Mouse (Mus musculus): ENCODE data around the gene Ppp1r36. TPM values are rescaled to one million over a fixed set of nuclear protein-coding genes. Genes with fewer than 3 reads are reported as not detected.

Ppp1r36 gene
- total and polyA plus RNA-seq, 3 experiments = not detected

DNA sequence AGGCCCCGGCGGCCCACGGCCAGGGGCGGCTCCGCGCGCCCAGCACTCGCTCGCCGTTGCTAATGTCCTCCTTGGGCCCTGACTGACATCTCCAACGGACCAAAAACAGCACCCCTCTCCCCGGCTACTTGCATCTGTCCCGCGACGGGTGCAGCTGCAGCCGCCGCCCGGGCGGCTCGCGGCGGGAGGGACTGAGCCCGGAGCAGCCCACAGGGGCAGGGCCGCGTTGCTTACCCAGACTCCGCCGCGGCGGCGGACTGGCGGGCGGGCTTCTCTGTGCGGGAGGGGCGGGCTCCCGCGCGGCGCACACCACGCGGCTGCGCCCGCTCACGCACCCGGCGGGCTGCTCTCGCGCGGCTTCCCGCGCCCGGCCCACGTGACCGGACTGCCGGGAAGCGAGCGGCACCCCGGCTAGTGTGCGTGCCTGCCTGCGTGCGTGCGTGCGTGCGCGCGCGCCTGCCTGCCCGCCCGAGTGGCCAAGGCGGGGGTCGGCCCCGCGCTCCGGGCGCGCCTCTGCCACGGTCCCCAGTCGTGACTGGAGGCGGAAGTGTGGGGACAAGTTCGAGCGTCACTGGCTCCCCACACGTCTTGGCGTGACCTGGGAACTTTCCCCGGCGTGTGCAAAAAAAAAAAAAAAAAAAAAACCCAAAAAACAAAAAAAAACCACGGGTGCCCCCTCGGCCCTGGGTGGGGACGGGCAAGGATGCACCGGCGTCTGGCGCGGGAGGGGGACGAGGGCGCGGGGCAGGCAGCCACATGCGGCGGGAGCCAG is 47.9 kb upstream of the Ppp1r36 start, which contains the start of gene Zbtb25 (continued):
- TF ChIP-seq RCOR1 (conservative IDR thresholded peaks at IDR 0.05; ENCODE audit: low read depth, low read length) = no peak
- TF ChIP-seq GABPA (IDR thresholded peaks at IDR 0.05; ENCODE audit: insufficient replicate concordance, low read depth, low read length) = no peak

DNA sequence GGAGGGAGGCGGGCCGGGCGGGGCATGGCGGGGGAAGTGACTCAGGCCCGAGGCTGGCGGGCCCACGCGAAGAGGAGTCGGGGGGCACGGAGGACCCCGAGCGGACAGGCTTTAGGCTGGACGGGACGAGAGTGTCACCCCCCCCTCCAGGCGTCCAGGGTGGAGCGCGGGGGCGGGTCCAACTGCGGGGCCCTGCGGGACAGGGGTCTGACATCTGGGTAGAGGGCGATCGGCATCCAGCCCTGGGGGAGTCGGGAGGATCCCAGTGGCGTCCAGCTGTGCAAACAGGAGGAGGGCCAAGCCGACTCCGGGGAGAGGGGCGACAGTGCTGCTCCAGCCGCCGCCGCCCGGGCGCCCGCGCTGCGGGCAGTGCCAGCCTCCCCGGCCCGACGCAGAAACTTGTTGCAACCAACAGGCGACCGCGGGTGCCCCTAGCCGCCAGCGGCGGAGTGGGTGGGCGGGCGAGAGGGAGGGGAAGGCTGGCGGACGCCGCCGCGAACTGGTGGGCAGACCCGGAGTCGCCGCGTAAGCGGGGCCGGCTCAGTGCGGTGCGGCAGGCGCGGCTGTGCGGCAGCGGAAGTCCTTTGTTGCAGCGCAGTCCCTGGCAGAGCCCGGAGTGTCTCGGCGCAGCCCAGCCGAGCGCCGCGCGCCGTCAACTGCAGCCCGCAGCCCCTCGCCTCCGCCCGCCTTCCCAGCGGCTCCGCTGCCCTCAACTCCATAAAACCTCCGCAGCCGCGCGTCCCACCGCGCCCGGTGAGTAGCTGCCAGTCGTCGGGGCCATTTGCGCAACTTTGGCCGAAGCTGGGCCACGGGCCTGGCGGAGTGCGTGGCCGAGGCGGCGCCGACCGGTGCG is 47.1 kb upstream of the Ppp1r36 start, which contains the start of gene Zbtb1:
Gene Zbtb1, plus strand, starts transcription at position 289 of the 853 bp plus-strand sequence.
- in situ Hi-C loops (cut with MboI; ENCODE audit: low pct_ligation_motif_present, low pct_unique_long_range_greater_than_20kb, low sequenced_read_pairs) (loop anchor here (5.0 to 10.0 kb wide), 3 partner anchors 37 to 225 kb away; no protein-coding TSS in a partner anchor), dilution Hi-C loops (cut with MboI; ENCODE audit: extremely low pct_ligation_motif_present, extremely low pct_unique_long_range_greater_than_20kb, low sequenced_read_pairs) (no loop called here)
- no peaks in the 10 kb centered on the region for H3K27me3 ChIP-seq (replicated peaks)
- H3K9me3 ChIP-seq (replicated peaks; ENCODE audit: low read length) = no peaks in the 10 kb centered on the region
- DNase-seq (ENCODE audit: extremely low read depth) = peak; percentile 54
- H3K4me1 ChIP-seq (ENCODE audit: control insufficient read depth in 1 of 2, insufficient read depth in 2 of 2) = peaks cover 0 to 50% of the 10 kb centered on the region in 2 experiments; a peak in 2 of 4 replicates
- H3K4me3 ChIP-seq (replicated peaks in 1 of 3; ENCODE audit: low read depth in 2 of 3, low read length in 2 of 3, poor library complexity in 1 of 3) = peak within 1 kb of the TSS; percentile 75 to 99 (median 77)
- H3K4me2 ChIP-seq (ENCODE audit: insufficient read depth, low read depth, poor library complexity, severe bottlenecking) = no peak within 1 kb of the TSS
- peak within 1 kb of the TSS; percentile 96 for H3K9ac ChIP-seq (ENCODE audit: insufficient read depth, low read depth)
- peak within 1 kb of the TSS; percentile 98 for H3K27ac ChIP-seq (ENCODE audit: insufficient read depth, low read depth)
- H3K79me2 ChIP-seq (replicated peaks; ENCODE audit: control insufficient read depth, extremely low read depth, insufficient read depth, poor library complexity, severe bottlenecking) = peaks cover 76% of the 10 kb centered on the region
- H3K36me3 ChIP-seq (replicated peaks in 1 of 2; ENCODE audit: control insufficient read depth in 1 of 2, insufficient read depth in 1 of 2, low read length in 1 of 2) = peaks cover 0 to 4% of the 10 kb centered on the region in 2 experiments
- TF ChIP-seq NRF1 (IDR thresholded peaks at IDR 0.05; ENCODE audit: low read depth, low read length) (peak; percentile 47; the same call in 1 of the 2 replicates), JUN (IDR thresholded peaks at IDR 0.05; ENCODE audit: insufficient read depth, low read depth, low read length) (no peak), POLR2AphosphoS2 (IDR thresholded peaks at IDR 0.05; ENCODE audit: low read depth, low read length) (no peak), EP300 (IDR thresholded peaks at IDR 0.05; ENCODE audit: low read length) (no peak), BHLHE40 (IDR thresholded peaks at IDR 0.05; ENCODE audit: low read depth, low read length) (peak; percentile 32; the same call in 1 of the 2 replicates), CHD2 (IDR thresholded peaks at IDR 0.05; ENCODE audit: low read length) (no peak), MAZ (IDR thresholded peaks at IDR 0.05; ENCODE audit: low read depth, low read length) (no peak), UBTF (IDR thresholded peaks at IDR 0.05; ENCODE audit: low read depth, low read length) (peak; percentile 98), POLR2A (IDR thresholded peaks at IDR 0.05; ENCODE audit: low read depth, low read length) (peak; percentile 64), USF1 (IDR thresholded peaks at IDR 0.05; ENCODE audit: low read depth, low read length) (no peak), MAFK (IDR thresholded peaks at IDR 0.05; ENCODE audit: insufficient replicate concordance, low read length) (no peak), CHD1 (IDR thresholded peaks at IDR 0.05; ENCODE audit: low read depth, low read length) (peak; percentile 8; the same call in 1 of the 2 replicates), ETS1 (conservative IDR thresholded peaks at IDR 0.05; ENCODE audit: low read depth, low read length) (no peak), PAX5 (IDR thresholded peaks at IDR 0.05; ENCODE audit: low read length) (no peak), TBP (conservative IDR thresholded peaks at IDR 0.05; ENCODE audit: low read depth, low read length) (no peak), MAX (IDR thresholded peaks at IDR 0.05; ENCODE audit: low read length) (no peak), SIN3A (IDR thresholded peaks at IDR 0.05; ENCODE audit: low read length) (peak; percentile 33; the same call in 1 of the 2 replicates), E2F4 (IDR thresholded peaks at IDR 0.05; ENCODE audit: insufficient replicate concordance, low read depth, low read length) (no peak), HCFC1 (IDR thresholded peaks at IDR 0.05; ENCODE audit: low read depth, low read length) (peak; percentile 28), ELF1 (IDR thresholded peaks at IDR 0.05; ENCODE audit: low read depth, low read length) (0 out of 2 replicates have a peak, but pooled peaks have one; percentile 37), RCOR1 (conservative IDR thresholded peaks at IDR 0.05; ENCODE audit: low read depth, low read length) (no peak), NELFE (IDR thresholded peaks at IDR 0.05; ENCODE audit: low read depth, low read length) (peak; percentile 35; the same call in 1 of the 2 replicates), MEF2A (IDR thresholded peaks at IDR 0.05; ENCODE audit: borderline replicate concordance, low read depth, low read length) (no peak), ZC3H11A (IDR thresholded peaks at IDR 0.05; ENCODE audit: low read depth, low read length) (no peak), IRF4 (IDR thresholded peaks at IDR 0.05; ENCODE audit: low read depth, low read length) (no peak; the same call in 1 of the 2 replicates), RAD21 (IDR thresholded peaks at IDR 0.05; ENCODE audit: low read depth, low read length) (no peak), MYC (IDR thresholded peaks at IDR 0.05; ENCODE audit: low read depth, low read length) (no peak), ZNF384 (IDR thresholded peaks at IDR 0.05; ENCODE audit: low read depth, low read length) (no peak), KAT2A (IDR thresholded peaks at IDR 0.05; ENCODE audit: insufficient replicate concordance, low read length) (no peak), USF2 (conservative IDR thresholded peaks at IDR 0.05; ENCODE audit: low read depth, low read length) (no peak), GABPA (IDR thresholded peaks at IDR 0.05; ENCODE audit: insufficient replicate concordance, low read depth, low read length) (no peak), ZKSCAN1 (IDR thresholded peaks at IDR 0.05; ENCODE audit: borderline replicate concordance, low read depth, low read length) (no peak), SMC3 (IDR thresholded peaks at IDR 0.05; ENCODE audit: low read depth, low read length) (no peak)

Measured in CH12.LX (cell line).